Mouse (Mus musculus): ENCODE data around the gene Plekhd1. TPM values are rescaled to one million over a fixed set of nuclear protein-coding genes. Genes with fewer than 3 reads are reported as not detected.
A peak's percentile ranks its signal among the peaks of the same experiment; 100 is the strongest.

The Plekhd1 gene
- 6.8 and 9.3 TPM in 2 replicates for polyA plus RNA-seq (2014; fragmentation: Nextera tagmentation; extraction: Ambion mirVana)

DNA sequence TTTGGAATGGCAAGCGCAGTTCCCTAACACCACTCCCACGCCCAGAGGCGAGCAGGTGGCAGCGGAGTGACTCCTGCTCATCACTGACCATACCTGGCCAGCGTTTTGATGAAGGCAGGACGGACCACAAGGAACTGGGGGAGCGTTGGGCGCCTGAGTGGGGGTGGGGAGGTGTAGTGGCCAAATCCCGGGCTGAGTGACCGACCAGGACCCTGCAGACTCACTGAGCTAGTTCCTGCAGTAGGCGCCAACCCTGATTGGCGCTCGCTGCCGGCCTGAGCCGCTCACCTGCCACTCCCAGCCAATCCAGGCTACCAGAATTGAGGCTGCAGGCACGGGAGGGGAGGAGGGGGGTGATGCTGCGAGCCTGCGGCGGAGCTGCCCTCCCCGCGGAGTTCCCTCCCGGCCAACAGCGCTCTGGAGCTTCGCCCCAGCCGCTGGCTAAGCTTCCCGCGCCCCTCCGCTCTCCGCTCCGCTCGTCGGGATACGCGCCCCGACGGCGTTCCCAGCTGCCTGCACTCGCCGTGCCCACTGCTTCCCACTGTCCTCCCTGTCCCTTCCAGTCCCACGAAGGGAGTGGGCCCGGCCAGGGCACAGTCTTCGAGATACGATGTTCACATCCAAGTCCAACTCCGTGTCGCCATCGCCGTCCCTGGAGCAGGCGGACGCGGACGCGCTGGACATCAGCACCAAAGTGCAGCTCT is at the start of gene Plekhd1:
TSS of gene Plekhd1 (plus strand) at position 323 of the 704 bp plus-strand sequence.
- WGBS = under 1% methylated on average over 51 of the region's 52 CpGs
- peak; percentile 81; the same call in 1 of the 2 replicates for ATAC-seq (ENCODE audit: low read depth)
- peaks cover 12% of the 10 kb centered on the region; the same call in 1 of the 2 replicates for H3K4me1 ChIP-seq (ENCODE audit: control insufficient read depth, insufficient read depth, low read length)
- no peaks in the 10 kb centered on the region for H3K9me3 ChIP-seq (ENCODE audit: control insufficient read depth, low read length)
- H3K27ac ChIP-seq (ENCODE audit: low read depth, low read length) = no peak within 1 kb of the TSS
- peak within 1 kb of the TSS; percentile 38 for H3K4me3 ChIP-seq (ENCODE audit: low read depth, low read length)
- H3K9ac ChIP-seq (replicated peaks; ENCODE audit: low read depth, low read length) = peak within 1 kb of the TSS; percentile 41
- H3K27me3 ChIP-seq (ENCODE audit: control insufficient read depth, insufficient read depth, low read length) = peaks cover 28% of the 10 kb centered on the region
- H3K4me2 ChIP-seq (ENCODE audit: low read depth, low read length) = peak within 1 kb of the TSS; percentile 50
- H3K36me3 ChIP-seq (ENCODE audit: control insufficient read depth, insufficient read depth, low read length) = no peaks in the 10 kb centered on the region

DNA sequence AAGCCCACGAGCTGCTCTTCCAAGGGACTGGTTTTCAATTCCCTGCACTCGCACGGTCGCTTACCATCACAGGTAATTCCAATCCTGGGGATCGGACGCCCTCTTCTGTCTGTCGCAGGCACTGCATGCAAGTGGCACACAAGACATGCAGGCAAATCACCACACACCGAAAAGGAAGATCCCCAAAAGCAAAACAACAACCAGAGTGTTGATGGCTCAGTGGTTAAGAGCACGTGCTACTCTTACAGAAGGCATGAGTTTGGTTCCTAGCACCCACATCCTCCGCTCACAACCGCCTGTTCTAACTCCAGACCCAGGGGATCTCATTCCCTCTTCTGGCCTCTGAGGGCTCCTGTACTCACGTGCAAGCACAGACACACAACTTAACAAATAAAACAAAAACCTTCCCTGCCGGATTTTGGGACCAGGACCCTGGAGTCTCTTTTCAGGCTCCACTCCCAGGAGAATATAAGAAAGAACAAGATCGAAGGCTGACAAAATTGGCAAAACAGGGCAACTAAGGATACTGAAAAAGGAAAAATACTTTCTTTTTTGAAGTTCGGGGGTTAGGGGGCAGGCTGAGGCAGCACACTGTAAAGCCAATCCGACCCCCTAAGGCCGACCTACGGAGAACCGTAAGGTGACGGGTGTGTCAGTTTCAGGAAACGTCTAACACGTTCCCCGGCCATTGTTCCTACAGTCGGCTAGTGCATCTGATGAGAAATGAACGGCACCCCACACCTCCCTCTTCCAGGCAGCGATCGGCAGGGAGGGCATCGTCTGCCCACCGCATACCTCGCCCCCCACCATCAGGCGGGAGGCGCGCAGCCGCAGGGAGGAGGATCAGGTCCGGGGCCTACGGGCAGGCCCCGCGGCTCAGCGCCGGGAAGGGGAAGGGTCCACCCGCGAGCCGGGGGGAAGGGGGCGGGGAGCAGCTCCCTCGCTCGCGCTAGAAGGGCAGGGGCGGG is 49.4 kb upstream of the Plekhd1 start:
- Histone ChIP-seq H3K36me3 (ENCODE audit: control insufficient read depth, insufficient read depth, low read length) (peaks cover 23% of the 10 kb centered on the region), H3K9me3 (ENCODE audit: control insufficient read depth, low read length) (no peaks in the 10 kb centered on the region), H3K27me3 (ENCODE audit: control insufficient read depth, insufficient read depth, low read length) (no peaks in the 10 kb centered on the region), H3K4me3 (ENCODE audit: low read depth, low read length) (peak overlapping the region; percentile 57), H3K27ac (ENCODE audit: low read depth, low read length) (peak overlapping the region; percentile 71), H3K4me1 (ENCODE audit: control insufficient read depth, insufficient read depth, low read length) (peaks cover 26% of the 10 kb centered on the region), H3K9ac (replicated peaks; ENCODE audit: low read depth, low read length) (peak overlapping the region; percentile 74), H3K4me2 (ENCODE audit: low read depth, low read length) (peak overlapping the region; percentile 91)
- 4% methylated on average over 38 of the region's 48 CpGs for WGBS
- ATAC-seq (ENCODE audit: low read depth) = no peak; the same call in 1 of the 2 replicates

GRCm38 (mm10) chr12:80643693-80644505 is 48.5 kb upstream of the Plekhd1 start, which contains the start of the genes Slc39a9 and Erh:
Slc39a9 (plus strand) TSS chr12:80643883.
Erh (minus strand) TSS chr12:80644341.
- peak within 1 kb of the TSS; percentile 74 for H3K9ac ChIP-seq (replicated peaks; ENCODE audit: low read depth, low read length)
- no peaks in the 10 kb centered on the region for H3K27me3 ChIP-seq (ENCODE audit: control insufficient read depth, insufficient read depth, low read length)
- H3K4me2 ChIP-seq (ENCODE audit: low read depth, low read length) = peak within 1 kb of the TSS; percentile 91
- H3K27ac ChIP-seq (ENCODE audit: low read depth, low read length) = peak within 1 kb of the TSS; percentile 71
- H3K4me3 ChIP-seq (ENCODE audit: low read depth, low read length) = peak within 1 kb of the TSS; percentile 57
- H3K9me3 ChIP-seq (ENCODE audit: control insufficient read depth, low read length) = no peaks in the 10 kb centered on the region
- peaks cover 26% of the 10 kb centered on the region for H3K4me1 ChIP-seq (ENCODE audit: control insufficient read depth, insufficient read depth, low read length)
- 0% methylated on average over 50 of the region's 50 CpGs for WGBS
- ATAC-seq (ENCODE audit: low read depth) = peak; percentile 98
- H3K36me3 ChIP-seq (ENCODE audit: control insufficient read depth, insufficient read depth, low read length) = peaks cover 15% of the 10 kb centered on the region

DNA sequence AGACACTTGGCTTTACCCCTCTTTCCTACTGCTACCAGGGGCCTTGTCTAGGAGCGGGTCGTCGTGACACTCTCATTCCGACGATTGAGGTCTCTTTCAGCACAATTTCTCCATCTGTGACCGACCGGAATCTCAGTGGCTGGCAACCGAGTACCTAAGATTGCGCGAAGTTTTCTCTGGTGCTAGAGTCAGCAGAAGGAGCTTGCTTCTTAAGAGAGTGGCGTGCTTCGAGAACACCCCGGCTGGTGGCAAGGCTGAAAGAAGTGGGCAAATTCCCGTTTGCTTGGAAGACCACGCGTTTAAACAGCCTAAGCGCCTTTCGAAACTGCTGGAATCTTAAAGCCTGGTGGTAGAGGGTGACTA is 47.9 kb upstream of the Plekhd1 start:
- Histone ChIP-seq H3K9ac (replicated peaks; ENCODE audit: low read depth, low read length) (peak overlapping the region; percentile 74), H3K27me3 (ENCODE audit: control insufficient read depth, insufficient read depth, low read length) (no peaks in the 10 kb centered on the region), H3K36me3 (ENCODE audit: control insufficient read depth, insufficient read depth, low read length) (peaks cover 10% of the 10 kb centered on the region), H3K4me1 (ENCODE audit: control insufficient read depth, insufficient read depth, low read length) (peaks cover 26% of the 10 kb centered on the region), H3K9me3 (ENCODE audit: control insufficient read depth, low read length) (no peaks in the 10 kb centered on the region), H3K27ac (ENCODE audit: low read depth, low read length) (no peak overlapping the region), H3K4me3 (ENCODE audit: low read depth, low read length) (peak overlapping the region; percentile 57), H3K4me2 (ENCODE audit: low read depth, low read length) (peak overlapping the region; percentile 82)
- no peak for ATAC-seq (ENCODE audit: low read depth)
- WGBS = 12% methylated on average over 18 of the region's 18 CpGs

DNA sequence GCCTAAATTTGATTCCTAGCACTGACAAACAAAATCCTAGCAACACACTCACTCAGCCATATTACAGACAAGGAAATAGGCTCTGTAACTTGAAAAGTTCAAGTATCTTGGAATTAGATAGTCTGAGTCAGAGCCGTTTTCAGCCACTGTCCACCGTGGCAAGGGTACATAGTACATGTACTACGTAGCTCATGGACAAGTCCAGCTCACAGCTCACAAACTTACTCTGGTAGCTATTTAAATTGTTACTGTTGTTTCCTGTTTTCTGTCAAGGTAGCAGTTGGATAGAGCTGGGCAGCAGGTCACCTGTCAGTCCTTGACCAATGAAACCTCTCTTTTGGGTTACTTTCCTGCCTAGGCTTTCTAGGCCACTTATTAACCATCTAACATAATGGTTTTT is 46.0 kb upstream of the Plekhd1 start:
- no peak for ATAC-seq (ENCODE audit: low read depth)
- Histone ChIP-seq H3K36me3 (ENCODE audit: control insufficient read depth, insufficient read depth, low read length) (no peaks in the 10 kb centered on the region; the same call in 1 of the 2 replicates), H3K4me3 (ENCODE audit: low read depth, low read length) (no peak overlapping the region), H3K4me1 (ENCODE audit: control insufficient read depth, insufficient read depth, low read length) (peaks cover 26% of the 10 kb centered on the region), H3K9ac (replicated peaks; ENCODE audit: low read depth, low read length) (no peak overlapping the region), H3K27me3 (ENCODE audit: control insufficient read depth, insufficient read depth, low read length) (no peaks in the 10 kb centered on the region), H3K4me2 (ENCODE audit: low read depth, low read length) (peak overlapping the region; percentile 82), H3K27ac (ENCODE audit: low read depth, low read length) (no peak overlapping the region), H3K9me3 (ENCODE audit: control insufficient read depth, low read length) (no peaks in the 10 kb centered on the region)
- 98% methylated on average over 3 of the region's 3 CpGs for WGBS

- Histone ChIP-seq H3K9ac (replicated peaks; ENCODE audit: low read depth, low read length) (no peak overlapping the region), H3K27me3 (ENCODE audit: control insufficient read depth, insufficient read depth, low read length) (no peaks in the 10 kb centered on the region), H3K27ac (ENCODE audit: low read depth, low read length) (no peak overlapping the region), H3K4me3 (ENCODE audit: low read depth, low read length) (no peak overlapping the region), H3K4me2 (ENCODE audit: low read depth, low read length) (no peak overlapping the region), H3K4me1 (ENCODE audit: control insufficient read depth, insufficient read depth, low read length) (no peaks in the 10 kb centered on the region), H3K36me3 (ENCODE audit: control insufficient read depth, insufficient read depth, low read length) (no peaks in the 10 kb centered on the region), H3K9me3 (ENCODE audit: control insufficient read depth, low read length) (no peaks in the 10 kb centered on the region)
- no peak for ATAC-seq (ENCODE audit: low read depth)
- 84% methylated on average over 7 of the region's 7 CpGs for WGBS
Observed at GRCm38 (mm10) chr12:80653951-80654658, 38.3 kb upstream of the Plekhd1 start.

DNA sequence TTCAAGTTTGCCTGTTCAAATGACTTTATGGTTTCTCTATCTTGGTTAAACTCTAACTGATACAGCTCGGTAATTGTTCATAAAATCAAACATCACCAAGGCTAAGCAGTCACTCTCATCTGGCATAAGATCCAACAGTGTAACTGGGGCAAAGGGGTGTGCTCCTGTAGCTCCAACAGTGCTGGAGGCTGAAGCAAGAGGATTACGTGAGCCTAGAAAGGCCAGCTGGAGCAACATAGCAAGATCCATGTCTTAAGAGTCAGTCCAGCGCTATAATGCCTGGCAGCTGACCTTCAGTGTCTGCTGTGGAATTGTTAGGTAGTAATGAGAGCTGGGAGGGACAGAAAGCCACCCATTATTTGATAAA is 37.7 kb upstream of the Plekhd1 start:
- Histone ChIP-seq H3K36me3 (ENCODE audit: control insufficient read depth, insufficient read depth, low read length) (no peaks in the 10 kb centered on the region), H3K9me3 (ENCODE audit: control insufficient read depth, low read length) (no peaks in the 10 kb centered on the region), H3K4me2 (ENCODE audit: low read depth, low read length) (no peak overlapping the region), H3K27me3 (ENCODE audit: control insufficient read depth, insufficient read depth, low read length) (no peaks in the 10 kb centered on the region), H3K27ac (ENCODE audit: low read depth, low read length) (no peak overlapping the region), H3K4me3 (ENCODE audit: low read depth, low read length) (no peak overlapping the region), H3K4me1 (ENCODE audit: control insufficient read depth, insufficient read depth, low read length) (no peaks in the 10 kb centered on the region), H3K9ac (replicated peaks; ENCODE audit: low read depth, low read length) (no peak overlapping the region)
- ATAC-seq (ENCODE audit: low read depth) = no peak
- WGBS = 98% methylated on average over 3 of the region's 3 CpGs

- no peaks in the 10 kb centered on the region for H3K27me3 ChIP-seq (ENCODE audit: control insufficient read depth, insufficient read depth, low read length)
- H3K27ac ChIP-seq (ENCODE audit: low read depth, low read length) = no peak overlapping the region
- H3K36me3 ChIP-seq (ENCODE audit: control insufficient read depth, insufficient read depth, low read length) = no peaks in the 10 kb centered on the region
- no peak for ATAC-seq (ENCODE audit: low read depth)
- H3K4me3 ChIP-seq (ENCODE audit: low read depth, low read length) = no peak overlapping the region
- H3K9ac ChIP-seq (replicated peaks; ENCODE audit: low read depth, low read length) = no peak overlapping the region
- no peaks in the 10 kb centered on the region for H3K9me3 ChIP-seq (ENCODE audit: control insufficient read depth, low read length)
- no peaks in the 10 kb centered on the region for H3K4me1 ChIP-seq (ENCODE audit: control insufficient read depth, insufficient read depth, low read length)
- WGBS = 90% methylated on average over 6 of the region's 6 CpGs
- H3K4me2 ChIP-seq (ENCODE audit: low read depth, low read length) = no peak overlapping the region
Observed at GRCm38 (mm10) chr12:80658661-80659060, 33.7 kb upstream of the Plekhd1 start.
